Mouse (Mus musculus) adrenal gland, adult 18-20 months (tissue): ENCODE measurements at regions not wholly inside any gene's neighbourhood (a gene's known extent, or its start where the extent isn't known, plus 50 kb on each side); places are given as distances from the start of the nearest gene placed in this dataset.

ENCODE experiments used
- DNase-seq, 2 experiments: peaks; one replicate each; pipeline ENCODE4 v3.0.0; 2021 to 2022; ENCODE audit warnings: low spot score in 2 of 2

GRCm38 (mm10) chr10:70819951-70820350, 164.2 kb upstream of the Phyhipl start:
- no peak for DNase-seq

- DNase-seq = peak in 1 of 2 experiments; percentile 10
Observed at GRCm38 (mm10) chr10:70814354-70815131, 158.8 kb upstream of the Phyhipl start.

GRCm38 (mm10) chr10:70809411-70809810, 153.6 kb upstream of the Phyhipl start:
- DNase-seq = no peak

- DNase-seq = no peak
Observed at GRCm38 (mm10) chr10:70806786-70807385, 151.1 kb upstream of the Phyhipl start.

- DNase-seq = no peak
Observed at GRCm38 (mm10) chr10:70800736-70801306, 145.1 kb upstream of the Phyhipl start.

GRCm38 (mm10) chr10:70799906-70800305, 144.1 kb upstream of the Phyhipl start:
- DNase-seq = no peak

GRCm38 (mm10) chr10:70799191-70799742, 143.5 kb upstream of the Phyhipl start:
- DNase-seq = peak in 1 of 2 experiments; percentile 11

- DNase-seq = no peak
Observed at GRCm38 (mm10) chr10:70788814-70789452, 133.2 kb upstream of the Phyhipl start.

- DNase-seq = no peak
Observed at GRCm38 (mm10) chr10:70781036-70781435, 125.3 kb upstream of the Phyhipl start.

- no peak for DNase-seq
Observed at GRCm38 (mm10) chr10:70778596-70778995, 122.8 kb upstream of the Phyhipl start.

- no peak for DNase-seq
Observed at GRCm38 (mm10) chr10:70774571-70774970, 118.8 kb upstream of the Phyhipl start.

GRCm38 (mm10) chr10:70774159-70774558, 118.4 kb upstream of the Phyhipl start:
- DNase-seq = no peak

GRCm38 (mm10) chr10:70767461-70767860, 111.7 kb upstream of the Phyhipl start:
- no peak for DNase-seq

- DNase-seq = no peak
Observed at GRCm38 (mm10) chr10:70766869-70767268, 111.1 kb upstream of the Phyhipl start.

- no peak for DNase-seq
Observed at GRCm38 (mm10) chr10:70766450-70766849, 110.7 kb upstream of the Phyhipl start.

GRCm38 (mm10) chr10:70763206-70763605, 107.4 kb upstream of the Phyhipl start:
- DNase-seq = no peak

- DNase-seq = no peak
Observed at GRCm38 (mm10) chr10:70759686-70760085, 103.9 kb upstream of the Phyhipl start.

GRCm38 (mm10) chr10:70751771-70752170, 96.0 kb upstream of the Phyhipl start:
- no peak for DNase-seq

GRCm38 (mm10) chr10:70750356-70751145, 94.8 kb upstream of the Phyhipl start:
- no peak for DNase-seq

- DNase-seq = no peak
Observed at GRCm38 (mm10) chr10:70746612-70747011, 90.8 kb upstream of the Phyhipl start.

- no peak for DNase-seq
Observed at GRCm38 (mm10) chr10:70741909-70742308, 86.1 kb upstream of the Phyhipl start.
